Mouse (Mus musculus) forebrain, embryonic 11.5 days (tissue): Measurements from ENCODE around the gene Podxl2. TPM values are rescaled to one million over a fixed set of nuclear protein-coding genes. Genes with fewer than 3 reads are reported as not detected.

Experiments used
- ATAC-seq: fragments of 200-750 bp; cut with Nextera tagmentation; replicated peaks from 2 replicates; pipeline ENCODE4 v1.8.0; 2017; ENCODE audit warnings: moderate TSS enrichment; ENCODE audit not compliant: low FRiP score
- DNase-seq: peaks from one replicate; pipeline ENCODE4 v3.0.0-alpha.2; 2017; ENCODE audit warnings: low spot score
- H3K27ac ChIP-seq: fragments of 300-500 bp; sonication (generic); 2 replicates; pipeline ENCODE4 v1.5.1; 2014; ENCODE audit warnings: low read depth, low read length
- H3K27me3 ChIP-seq: fragments of 300-500 bp; sonication (generic); 2 replicates; pipeline ENCODE4 v1.6.1; 2014; ENCODE audit warnings: mild to moderate bottlenecking, low read length, mixed read lengths; ENCODE audit not compliant: control insufficient read depth, insufficient read depth
- H3K36me3 ChIP-seq: fragments of 300-500 bp; sonication (generic); 2 replicates; pipeline ENCODE4 v1.6.1; 2014; ENCODE audit warnings: mild to moderate bottlenecking, low read length, moderate library complexity, mixed read lengths; ENCODE audit not compliant: control insufficient read depth, insufficient read depth
- H3K4me1 ChIP-seq: fragments of 300-500 bp; sonication (generic); replicated peaks from 2 replicates; pipeline ENCODE4 v1.6.1; 2014; ENCODE audit warnings: low read length, mixed read lengths; ENCODE audit not compliant: control insufficient read depth, insufficient read depth
- H3K4me2 ChIP-seq: fragments of 300-500 bp; sonication (generic); 2 replicates; pipeline ENCODE4 v1.6.1; 2014; ENCODE audit warnings: low read depth, mild to moderate bottlenecking, low read length, moderate library complexity, mixed read lengths; ENCODE audit not compliant: severe bottlenecking
- H3K4me3 ChIP-seq: fragments of 300-500 bp; sonication (generic); 2 replicates; pipeline ENCODE4 v1.5.1; 2014; ENCODE audit warnings: low read depth, low read length
- H3K9ac ChIP-seq: fragments of 300-500 bp; sonication (generic); 2 replicates; pipeline ENCODE4 v1.6.1; 2014; ENCODE audit warnings: low read length
- H3K9me3 ChIP-seq: fragments of 300-500 bp; sonication (generic); 2 replicates; pipeline ENCODE4 v1.6.1; 2016; ENCODE audit warnings: low read length, mixed read lengths; ENCODE audit not compliant: control insufficient read depth
- WGBS: fragments of 180-500 bp; shearing (Covaris S2); extraction: QIAGEN DNeasy Blood & Tissue Kit; methylation state at CpG from one replicate; pipeline ENCODE4 v1.1.7; 2014; 5-methylcytosine and 5-hydroxymethylcytosine counted together
- polyA plus RNA-seq: library from polyadenylated mRNA; unstranded; fragments of >200 nt; fragmentation: Nextera tagmentation; extraction: Ambion mirVana; gene quantifications from 2 replicates; pipeline ENCODE4 v1.2.1, GENCODE M21; 2014

The Podxl2 gene
- polyA plus RNA-seq, 1 experiment from 2014 or later, result 109 TPM

DNA sequence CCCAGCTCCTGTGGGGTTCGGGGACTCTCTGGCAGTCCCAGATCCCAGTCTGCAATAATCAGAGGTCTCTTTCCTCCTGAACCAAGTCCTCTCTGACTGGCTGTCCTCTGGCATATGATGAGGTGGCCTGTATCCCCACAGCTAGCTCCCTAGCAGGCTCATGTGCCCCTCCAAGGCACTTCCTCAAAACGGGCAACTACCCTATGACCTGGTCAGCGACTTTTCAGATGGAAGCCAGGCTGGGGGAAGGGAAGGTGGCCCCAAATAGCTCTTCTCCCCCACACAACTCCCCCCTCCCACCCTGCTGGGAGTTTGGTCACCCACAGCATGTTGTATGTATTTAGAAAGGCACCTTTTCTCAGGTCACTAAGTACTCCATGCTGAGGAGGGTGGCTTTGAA is 48.8 kb downstream of the Podxl2 start:
- H3K4me3 ChIP-seq, result no peak overlapping the region
- DNase-seq, result no peak
- no peaks in the 10 kb centered on the region for H3K36me3 ChIP-seq
- no peaks in the 10 kb centered on the region for H3K9me3 ChIP-seq
- WGBS, result 66% methylated on average over 3 of the region's 3 CpGs
- H3K4me2 ChIP-seq, result no peak overlapping the region
- no peak overlapping the region for H3K27ac ChIP-seq
- no peaks in the 10 kb centered on the region for H3K27me3 ChIP-seq
- no peak overlapping the region for H3K9ac ChIP-seq
- H3K4me1 ChIP-seq, result no peaks in the 10 kb centered on the region
- no peak for ATAC-seq

GRCm38 (mm10) chr6:88824183-88824582 is 50.7 kb downstream of the Podxl2 start:
- 73% methylated on average over 7 of the region's 7 CpGs for whole genome bisulfite sequencing
- Histone ChIP-seq H3K36me3 (no peaks in the 10 kb centered on the region), H3K27ac (no peak overlapping the region), H3K27me3 (no peaks in the 10 kb centered on the region), H3K4me2 (no peak overlapping the region), H3K9ac (no peak overlapping the region), H3K4me1 (no peaks in the 10 kb centered on the region), H3K4me3 (no peak overlapping the region), H3K9me3 (no peaks in the 10 kb centered on the region)
- ATAC-seq (no peak), DNase-seq (no peak)

DNA sequence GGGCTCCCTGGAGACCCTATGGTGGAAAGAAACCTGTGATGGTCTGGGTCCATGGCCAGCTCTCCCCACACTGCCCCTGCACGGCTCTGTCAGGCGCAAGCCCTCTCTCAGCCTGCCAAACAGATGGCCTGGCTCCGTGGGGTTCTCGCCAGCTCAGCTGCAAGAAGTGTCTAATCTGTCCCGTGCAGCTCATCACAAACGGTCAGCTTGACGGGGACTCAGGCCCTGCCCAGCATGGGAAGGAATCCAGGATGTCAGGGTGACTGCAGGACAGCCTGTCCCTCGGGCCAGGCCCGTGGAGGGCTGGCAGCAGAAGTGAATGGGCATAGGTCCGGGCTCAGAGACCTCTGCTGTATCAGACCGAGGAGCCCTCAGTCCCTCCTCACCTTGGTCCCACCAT is 52.9 kb downstream of the Podxl2 start:
- Histone ChIP-seq H3K27me3 (no peaks in the 10 kb centered on the region), H3K27ac (no peak overlapping the region), H3K9me3 (no peaks in the 10 kb centered on the region), H3K4me1 (no peaks in the 10 kb centered on the region), H3K4me3 (no peak overlapping the region), H3K4me2 (no peak overlapping the region), H3K9ac (no peak overlapping the region), H3K36me3 (no peaks in the 10 kb centered on the region)
- DNase-seq (no peak), ATAC-seq (no peak)
- WGBS, result 83% methylated on average over 11 of the region's 11 CpGs

- H3K4me3 ChIP-seq, result no peak overlapping the region
- H3K9me3 ChIP-seq, result no peaks in the 10 kb centered on the region
- 95% methylated on average over 6 of the region's 6 CpGs for WGBS
- no peak overlapping the region for H3K9ac ChIP-seq
- H3K27ac ChIP-seq, result no peak overlapping the region
- H3K27me3 ChIP-seq, result no peaks in the 10 kb centered on the region
- H3K36me3 ChIP-seq, result no peaks in the 10 kb centered on the region
- ATAC-seq (no peak), DNase-seq (no peak)
- H3K4me2 ChIP-seq, result no peak overlapping the region
- H3K4me1 ChIP-seq, result no peaks in the 10 kb centered on the region
Measured at GRCm38 (mm10) chr6:88821294-88821693, 53.5 kb downstream of the Podxl2 start.

DNA sequence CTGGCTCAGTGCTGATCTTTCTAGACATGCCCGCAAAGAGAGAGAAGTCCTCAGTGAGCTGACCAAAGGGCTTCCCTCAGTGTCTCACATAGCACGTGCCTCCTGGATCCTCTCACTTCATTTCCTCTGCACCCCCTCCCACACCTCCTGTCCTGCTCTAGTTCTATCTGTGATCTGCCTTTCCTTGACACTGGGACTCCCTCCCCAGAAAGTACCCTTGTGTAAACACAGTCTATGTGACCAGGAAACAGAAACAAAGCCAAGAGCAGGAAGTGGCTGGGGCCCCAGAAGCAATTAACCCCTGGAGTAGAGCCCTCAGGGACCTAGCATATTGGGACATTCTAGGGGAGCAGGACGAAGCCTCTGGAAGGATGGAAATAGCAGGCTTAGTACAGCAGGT is 54.0 kb downstream of the Podxl2 start:
- Histone ChIP-seq H3K4me3 (no peak overlapping the region), H3K4me1 (no peaks in the 10 kb centered on the region), H3K4me2 (no peak overlapping the region), H3K9me3 (no peaks in the 10 kb centered on the region), H3K9ac (no peak overlapping the region), H3K27me3 (no peaks in the 10 kb centered on the region), H3K27ac (no peak overlapping the region), H3K36me3 (no peaks in the 10 kb centered on the region)
- ATAC-seq (no peak), DNase-seq (no peak)
- 64% methylated on average over 3 of the region's 3 CpGs for WGBS

- DNase-seq (no peak), ATAC-seq (no peak)
- WGBS, result 91% methylated on average over 3 of the region's 3 CpGs
- Histone ChIP-seq H3K36me3 (no peaks in the 10 kb centered on the region), H3K27ac (no peak overlapping the region), H3K4me1 (no peaks in the 10 kb centered on the region), H3K27me3 (no peaks in the 10 kb centered on the region), H3K4me2 (no peak overlapping the region), H3K9me3 (no peaks in the 10 kb centered on the region), H3K9ac (no peak overlapping the region), H3K4me3 (no peak overlapping the region)
Measured at GRCm38 (mm10) chr6:88816913-88817312, 57.9 kb downstream of the Podxl2 start.

DNA sequence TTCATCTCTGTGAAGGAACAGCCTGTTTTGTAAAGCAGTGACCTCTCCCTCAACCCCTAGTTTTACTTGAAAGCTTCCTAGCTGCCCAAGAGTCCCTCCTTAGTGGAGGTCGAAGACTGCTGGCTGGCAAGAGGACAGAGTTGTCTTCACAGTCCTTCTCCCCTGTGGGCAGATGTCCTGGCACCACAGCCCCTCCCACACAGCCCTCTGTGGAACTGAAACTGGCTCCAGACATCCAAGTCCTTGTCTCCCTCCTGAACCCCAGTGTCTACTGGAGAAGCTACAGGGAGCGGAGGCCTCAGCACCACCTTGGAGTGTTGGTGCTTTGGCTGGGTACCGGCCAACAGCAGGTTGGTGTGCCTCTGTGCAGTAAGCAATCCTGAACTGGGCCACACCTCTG is 59.4 kb downstream of the Podxl2 start:
- H3K27me3 ChIP-seq, result no peaks in the 10 kb centered on the region
- H3K36me3 ChIP-seq, result no peaks in the 10 kb centered on the region
- ATAC-seq (no peak), DNase-seq (no peak)
- no peak overlapping the region for H3K4me3 ChIP-seq
- no peaks in the 10 kb centered on the region for H3K4me1 ChIP-seq
- H3K27ac ChIP-seq, result no peak overlapping the region
- no peaks in the 10 kb centered on the region for H3K9me3 ChIP-seq
- H3K9ac ChIP-seq, result no peak overlapping the region
- H3K4me2 ChIP-seq, result no peak overlapping the region
- WGBS, result 86% methylated on average over 3 of the region's 3 CpGs

DNA sequence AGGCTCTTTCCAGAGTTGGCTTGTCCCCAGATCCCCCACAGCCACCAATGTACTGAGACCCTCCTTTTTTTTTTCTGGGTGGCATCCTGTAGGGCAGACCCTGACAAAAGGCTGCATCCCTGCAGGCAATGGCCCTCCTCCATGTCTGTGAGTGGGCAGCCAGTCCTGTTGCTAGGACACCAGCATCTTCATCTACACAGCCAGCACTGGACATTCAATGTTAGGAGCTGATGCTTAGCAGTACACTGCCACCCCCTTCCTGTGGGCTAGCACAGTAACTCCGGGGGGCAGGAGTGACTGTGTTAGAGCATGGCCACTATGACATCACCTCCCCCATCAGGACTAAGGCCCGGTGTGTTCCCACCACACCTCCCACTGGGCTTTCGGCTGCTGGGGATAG is 59.8 kb downstream of the Podxl2 start:
- Histone ChIP-seq H3K4me1 (no peaks in the 10 kb centered on the region), H3K27me3 (no peaks in the 10 kb centered on the region), H3K27ac (no peak overlapping the region), H3K4me2 (no peak overlapping the region), H3K36me3 (no peaks in the 10 kb centered on the region), H3K4me3 (no peak overlapping the region), H3K9ac (no peak overlapping the region), H3K9me3 (no peaks in the 10 kb centered on the region)
- ATAC-seq (no peak), DNase-seq (no peak)
- 71% methylated on average over 3 of the region's 3 CpGs for WGBS

- no peak overlapping the region for H3K27ac ChIP-seq
- ATAC-seq, result no peak
- H3K36me3 ChIP-seq, result no peaks in the 10 kb centered on the region
- 83% methylated on average over 10 of the region's 10 CpGs for WGBS
- no peak for DNase-seq
- no peak overlapping the region for H3K4me3 ChIP-seq
- H3K9ac ChIP-seq, result no peak overlapping the region
- no peaks in the 10 kb centered on the region for H3K9me3 ChIP-seq
- H3K27me3 ChIP-seq, result no peaks in the 10 kb centered on the region
- no peak overlapping the region for H3K4me2 ChIP-seq
- H3K4me1 ChIP-seq, result no peaks in the 10 kb centered on the region
Measured at GRCm38 (mm10) chr6:88813832-88814231, 61.0 kb downstream of the Podxl2 start.
